Comparison of ENCODE assay signal across 9 mouse cellular contexts in the genomic region with DNA sequence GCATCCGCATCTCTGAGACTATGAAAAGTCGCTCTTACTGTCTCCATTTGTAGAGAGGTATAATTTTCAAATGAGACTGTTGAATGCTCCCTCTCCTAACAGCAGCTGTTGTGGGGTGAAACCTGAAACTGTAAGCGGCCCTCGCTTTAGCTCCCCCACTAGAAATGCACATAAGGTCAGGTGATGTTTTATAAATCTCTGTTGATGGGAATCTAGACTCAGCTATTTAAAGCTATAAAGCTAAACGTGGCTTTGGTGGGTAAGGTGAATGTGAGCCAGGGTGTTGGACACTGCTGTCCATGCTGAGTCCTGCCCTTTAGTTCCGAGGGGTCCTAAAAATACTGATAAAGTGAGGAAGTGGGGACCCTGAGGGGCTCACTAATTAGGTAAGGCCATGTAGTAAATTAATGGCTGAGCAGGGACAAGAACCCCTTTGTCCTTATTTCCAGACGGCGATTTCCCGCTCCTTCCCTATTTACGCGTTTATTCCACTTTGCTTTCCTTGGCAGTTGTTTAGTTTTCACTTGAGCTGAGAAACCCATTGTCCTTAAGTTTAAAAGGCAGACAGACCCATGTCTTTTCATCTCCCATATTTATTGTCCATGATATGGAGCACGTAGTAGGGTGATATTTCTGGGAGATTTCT. TPM values are rescaled to one million over a fixed set of nuclear protein-coding genes. Genes with fewer than 3 reads are reported as not detected.
A peak's percentile ranks its signal among the peaks of the same experiment; 100 is the strongest.
DNase-seq lines count a peak whose midpoint lies in the region; ATAC-seq and TF ChIP-seq lines count a peak whose summit lies in the region.
"Had no signal": no experiment of that assay in that cellular context is flagged by ENCODE, and none has a peak within 500 bp of the region (broad histone marks: within the 10 kb centered on the region; RNA-seq: fewer than 3 reads in every experiment).

No protein-coding gene starts in this region.

- H3K9ac ChIP-seq in lung, embryonic 14.5 days: no peak overlapping the region
- H3K9ac ChIP-seq in forebrain, embryonic 13.5 days: peak overlapping the region; percentile 97
- H3K9ac ChIP-seq in hindbrain, embryonic 16.5 days (ENCODE audit: low read depth, low read length): peak overlapping the region; percentile 49

- DNase-seq in lung, embryonic 14.5 days: no peak
- no peak for DNase-seq in lung, postnatal 4 days
- DNase-seq in left cerebral cortex, postnatal 36 days (ENCODE audit: low spot score in 2 of 2): no peak
- no peak for DNase-seq in adrenal gland, adult (ENCODE audit: inconsistent age in 2 of 2, low spot score in 1 of 2)
- no peak for DNase-seq in embryo, embryonic 10 days (ENCODE audit: low spot score)
- DNase-seq: cerebellum, adult 11 months had no signal

- peaks cover 81% of the 10 kb centered on the region for H3K79me2 ChIP-seq in myocyte (ENCODE audit: control insufficient read depth, insufficient read depth)

- H3K9me3 ChIP-seq in lung, embryonic 14.5 days (ENCODE audit: low read depth, low read length): no peaks in the 10 kb centered on the region
- no peaks in the 10 kb centered on the region for H3K9me3 ChIP-seq in forebrain, embryonic 13.5 days (replicated peaks)
- H3K9me3 ChIP-seq in hindbrain, embryonic 16.5 days (ENCODE audit: control insufficient read depth, low read length): no peaks in the 10 kb centered on the region

- H3K4me1 ChIP-seq in lung, embryonic 14.5 days (ENCODE audit: insufficient read depth): peaks cover 18% of the 10 kb centered on the region; the same call in 1 of the 2 replicates
- H3K4me1 ChIP-seq in forebrain, embryonic 13.5 days: peaks cover 80% of the 10 kb centered on the region
- H3K4me1 ChIP-seq in hindbrain, embryonic 16.5 days (ENCODE audit: control insufficient read depth, insufficient read depth, low read depth, low read length): peaks cover 52% of the 10 kb centered on the region

- no peak overlapping the region for H3K27ac ChIP-seq in lung, embryonic 14.5 days (ENCODE audit: low read depth)
- H3K27ac ChIP-seq in forebrain, embryonic 13.5 days: peak overlapping the region; percentile 95
- peak overlapping the region; percentile 65 for H3K27ac ChIP-seq in hindbrain, embryonic 16.5 days (ENCODE audit: low read depth, low read length)

- no peak for ATAC-seq in lung, embryonic 14.5 days (ENCODE audit: insufficient read depth)
- no peak for ATAC-seq in forebrain, embryonic 13.5 days
- ATAC-seq in hindbrain, embryonic 16.5 days: no peak

- H3K4me2 ChIP-seq in lung, embryonic 14.5 days: peak overlapping the region; percentile 12; the same call in 1 of the 2 replicates
- H3K4me2 ChIP-seq in forebrain, embryonic 13.5 days: peak overlapping the region; percentile 93
- H3K4me2 ChIP-seq in hindbrain, embryonic 16.5 days (ENCODE audit: low read length): peak overlapping the region; percentile 89
- H3K4me2 ChIP-seq in myocyte (ENCODE audit: low read depth): peak overlapping the region; percentile 98

- no peak overlapping the region for H3ac ChIP-seq in myocyte (ENCODE audit: control insufficient read depth, insufficient read length)

- H3K4me3 ChIP-seq in lung, embryonic 14.5 days (ENCODE audit: low read depth, low read length): no peak overlapping the region
- peak overlapping the region; percentile 96 for H3K4me3 ChIP-seq in forebrain, embryonic 13.5 days
- peak overlapping the region; percentile 83 for H3K4me3 ChIP-seq in hindbrain, embryonic 16.5 days (ENCODE audit: low read length)
- H3K4me3 ChIP-seq in myocyte: no peak overlapping the region

- WGBS in lung, embryonic 14.5 days: 63% methylated on average over 12 of the region's 12 CpGs
- WGBS in forebrain, embryonic 13.5 days: 16% methylated on average over 12 of the region's 12 CpGs
- 22% methylated on average over 12 of the region's 12 CpGs for WGBS in hindbrain, embryonic 16.5 days

- no peaks in the 10 kb centered on the region for H3K27me3 ChIP-seq in lung, embryonic 14.5 days (ENCODE audit: insufficient read depth, low read length)
- H3K27me3 ChIP-seq in forebrain, embryonic 13.5 days: no peaks in the 10 kb centered on the region
- H3K27me3 ChIP-seq in hindbrain, embryonic 16.5 days (replicated peaks; ENCODE audit: control insufficient read depth, insufficient read depth, low read length): no peaks in the 10 kb centered on the region
- H3K27me3 ChIP-seq in myocyte (ENCODE audit: control insufficient read depth, insufficient read depth, insufficient read length): no peaks in the 10 kb centered on the region

- no peak for TF ChIP-seq CTCF in lung, embryonic 14.5 days (IDR thresholded peaks at IDR 0.05; ENCODE audit: low read depth)

- intact Hi-C loops in left cerebral cortex, postnatal 36 days (cut with DNase I): no loop called here

- no peak for TF ChIP-seq POLR2A in myocyte (IDR thresholded peaks at IDR 0.05; ENCODE audit: insufficient read length, low read depth)

- no peaks in the 10 kb centered on the region for H3K36me3 ChIP-seq in lung, embryonic 14.5 days (ENCODE audit: insufficient read depth)
- 0 out of 2 replicates have a peak, but pooled peaks cover 2% of the 10 kb centered on the region for H3K36me3 ChIP-seq in forebrain, embryonic 13.5 days (ENCODE audit: poor library complexity, severe bottlenecking)
- H3K36me3 ChIP-seq in hindbrain, embryonic 16.5 days (ENCODE audit: control insufficient read depth, insufficient read depth, low read length): no peaks in the 10 kb centered on the region
- peaks cover 6% of the 10 kb centered on the region for H3K36me3 ChIP-seq in myocyte (ENCODE audit: control insufficient read depth, insufficient read depth)

TF ChIP-seq in myocyte, 11 proteins besides CTCF, POLR2A, EP300 and RAD21:
- no peak for TF ChIP-seq REST (IDR thresholded peaks at IDR 0.05; ENCODE audit: insufficient read depth, insufficient read length)
- TF ChIP-seq MYOD1 (IDR thresholded peaks at IDR 0.05; ENCODE audit: control insufficient read depth in 1 of 3, insufficient read length in 2 of 3, low read depth in 2 of 3): peak; percentile 23 to 62 (median 58)
- no peak for TF ChIP-seq SRF (IDR thresholded peaks at IDR 0.05; ENCODE audit: control insufficient read depth, insufficient read length, low read depth)
- TF ChIP-seq E2F4 (IDR thresholded peaks at IDR 0.05; ENCODE audit: insufficient read depth): no peak
- no peak for TF ChIP-seq POLR2AphosphoS2 (IDR thresholded peaks at IDR 0.05; ENCODE audit: insufficient read length, low read depth)
- no peak for TF ChIP-seq CEBPB (IDR thresholded peaks at IDR 0.05; ENCODE audit: insufficient read depth, poor library complexity, severe bottlenecking)
- TF ChIP-seq MYOG (IDR thresholded peaks at IDR 0.05; ENCODE audit: control insufficient read depth in 1 of 3, insufficient read depth in 1 of 3, insufficient read length in 2 of 3, low read depth in 2 of 3): peak in 1 of 3 experiments; percentile 73
- peak; percentile 61 for TF ChIP-seq TCF12 (IDR thresholded peaks at IDR 0.05; ENCODE audit: insufficient read depth, poor library complexity, severe bottlenecking)
TF ChIP-seq in myocyte: peak in this region for 3.

RNA-seq across cellular contexts. Expression of gene Cemip2, which starts 3.8 kb away (rescaled TPM):
- polyA plus RNA-seq in lung, embryonic 14.5 days (2014; fragmentation: Nextera tagmentation; extraction: Ambion mirVana): 31.5 and 32.3 TPM in 2 replicates
- polyA plus RNA-seq in forebrain, embryonic 13.5 days (2015; fragmentation: Nextera tagmentation; extraction: Ambion mirVana): 54.2 and 61.3 TPM in 2 replicates
- polyA plus RNA-seq in hindbrain, embryonic 16.5 days (2015; fragmentation: Nextera tagmentation; extraction: Ambion mirVana): 15.4 and 22.2 TPM in 2 replicates
- 14.5 TPM for polyA plus RNA-seq in myocyte (2012; fragmentation: generic; extraction: Trizol)
- total RNA-seq in left cerebral cortex, postnatal 36 days (2021): 10 to 100 TPM; 12.3 to 15.9 TPM

Comparison
In these comparisons a context has a peak if more than half of its experiments do, and no peak if none do; other contexts are left out.
1. H3K4me2 ChIP-seq: peak in every context shown above with its lines; median percentile 98 in myocyte; 93 in forebrain, embryonic 13.5 days; 89 in hindbrain, embryonic 16.5 days; 12 in lung, embryonic 14.5 days.
2. H3K4me3 ChIP-seq: peak in forebrain, embryonic 13.5 days (single experiment) and hindbrain, embryonic 16.5 days (single experiment); none in lung, embryonic 14.5 days (single experiment) and myocyte (single experiment).